Mouse (Mus musculus) gastrocnemius, adult 8-10 months (tissue): ENCODE results near the gene Esrrg. TPM values are rescaled to one million over a fixed set of nuclear protein-coding genes. Genes with fewer than 3 reads are reported as not detected.

Experiments used
- DNase-seq, 2 experiments: peaks; one replicate each; pipeline ENCODE4 v3.0.0; 2022; ENCODE audit warnings: low spot score in 2 of 2
- total RNA-seq, 4 experiments: library from RNA; stranded (reverse); gene quantifications; 2 replicates each; pipeline ENCODE4 v1.2.4; 2022

The Esrrg gene
- total RNA-seq, 4 experiments from 2014 or later, result 15.2 to 29.3 (median 24.2) TPM

DNA sequence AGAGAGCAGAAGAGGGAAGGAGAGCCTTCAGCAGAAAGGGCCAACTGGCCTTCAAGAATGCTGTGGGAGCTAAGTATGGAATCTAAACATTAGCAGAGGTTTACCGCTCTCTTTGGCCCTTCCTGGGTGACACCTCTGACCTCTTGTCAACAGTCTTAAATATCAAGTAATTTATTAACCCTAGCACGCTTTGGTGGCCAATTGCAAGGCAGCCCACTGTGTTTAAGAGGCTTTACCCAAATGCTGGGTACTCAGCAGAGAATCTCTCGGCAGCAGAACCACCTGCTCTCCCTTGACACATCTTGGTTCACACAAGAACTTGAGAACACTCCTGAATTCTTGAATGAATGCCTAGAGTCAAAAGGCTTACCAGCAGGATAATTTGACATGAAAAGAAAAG, 293.6 kb downstream of the Esrrg start:
- DNase-seq, result no peak

DNA sequence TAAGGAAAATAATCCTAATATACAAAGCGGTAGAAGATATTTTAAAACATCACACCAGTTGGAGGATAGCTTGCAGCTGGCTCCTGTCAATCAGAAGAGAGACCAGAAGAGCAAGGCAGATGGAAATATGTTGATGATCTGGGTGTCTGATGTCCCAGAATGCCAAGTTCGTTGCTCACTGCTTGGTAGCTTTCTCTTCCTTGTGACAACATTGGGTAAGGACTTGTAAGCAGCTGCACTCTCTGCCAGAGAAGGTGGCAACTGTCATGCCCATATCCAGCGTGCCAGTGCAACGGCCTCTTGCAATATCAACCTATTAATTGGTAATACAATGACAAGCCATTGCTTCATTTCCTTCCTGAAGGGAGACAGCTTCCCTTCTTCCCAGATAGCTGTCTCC, 296.1 kb downstream of the Esrrg start:
- DNase-seq, result peak; percentile 11 to 27

DNA sequence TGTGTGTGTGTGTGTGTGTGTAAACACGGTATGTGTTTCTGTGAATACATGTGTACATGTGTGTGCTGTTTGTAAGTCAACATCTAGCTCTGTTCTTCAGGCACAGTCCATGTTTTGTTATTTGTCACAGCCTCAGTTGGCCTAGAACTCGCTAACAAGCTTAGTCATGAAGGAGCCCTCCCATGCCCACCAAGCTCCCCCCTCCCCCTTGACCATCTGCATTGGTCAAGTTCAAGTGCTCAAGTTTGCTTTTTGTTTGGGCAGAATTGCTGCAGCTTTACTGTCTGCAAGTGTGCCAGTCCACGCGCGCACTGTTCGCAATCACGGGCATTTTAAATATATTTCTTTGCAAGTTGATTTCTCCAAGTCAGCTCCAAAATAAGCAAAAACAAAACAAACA, 298.8 kb downstream of the Esrrg start:
- DNase-seq, result no peak

DNA sequence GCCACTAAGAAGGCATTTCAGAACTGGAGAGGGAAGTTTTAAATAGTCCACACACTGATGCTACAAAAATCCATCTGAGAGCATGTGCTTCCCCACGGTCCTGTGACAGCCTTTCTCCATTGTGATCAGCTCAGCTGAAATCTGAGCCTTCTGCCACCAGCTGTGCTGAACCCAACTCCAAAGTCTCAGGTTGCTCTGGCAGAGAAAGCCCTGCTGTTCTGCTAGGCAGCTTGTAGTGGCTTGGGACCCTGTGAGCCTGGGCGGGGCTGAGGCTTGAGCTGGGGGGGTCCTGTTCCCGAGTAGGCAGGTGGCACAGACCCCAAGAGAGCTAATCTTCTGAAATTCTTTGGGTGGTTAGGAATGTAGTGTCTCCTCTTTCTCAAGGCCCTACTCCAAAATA, 299.3 kb downstream of the Esrrg start:
- DNase-seq, result no peak

DNA sequence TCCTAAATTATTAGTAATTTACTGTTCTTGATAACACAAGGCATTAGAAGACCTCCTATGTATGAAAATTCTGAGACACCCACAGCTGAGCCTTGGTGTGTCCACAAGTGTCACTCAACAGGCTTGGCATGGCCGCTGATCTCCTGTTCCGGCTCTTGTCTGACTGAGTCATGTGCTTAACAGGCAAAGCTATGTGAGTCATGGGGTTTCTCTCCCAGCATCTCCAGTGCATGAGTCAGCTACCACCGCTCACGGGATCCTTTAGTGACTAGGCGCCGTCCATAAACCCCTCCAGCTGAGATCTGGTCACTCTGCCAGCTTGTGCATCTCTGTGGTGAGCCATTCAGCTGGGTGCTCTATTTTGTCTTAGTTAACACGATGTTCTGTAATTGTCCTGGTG, 302.1 kb downstream of the Esrrg start:
- DNase-seq, result no peak

DNA sequence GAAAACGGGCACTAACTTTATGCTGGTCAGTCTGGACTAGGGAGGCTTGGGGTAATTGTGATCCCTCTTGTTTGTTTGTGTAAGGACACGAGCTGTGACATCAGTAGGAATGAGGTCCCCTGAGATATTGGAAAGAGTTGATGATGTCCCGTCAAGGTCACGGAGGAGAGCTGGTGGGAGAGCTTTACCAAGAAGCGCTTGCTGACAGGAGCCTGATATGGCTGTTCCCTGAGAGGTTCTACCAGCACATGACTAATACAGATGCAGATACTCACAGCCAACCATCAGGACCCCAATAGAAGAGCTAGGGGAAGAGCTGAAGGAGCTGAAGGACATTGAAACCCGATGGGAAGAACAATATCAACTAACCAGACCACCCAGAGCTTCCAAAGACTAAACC, 302.6 kb downstream of the Esrrg start:
- no peak for DNase-seq

DNA sequence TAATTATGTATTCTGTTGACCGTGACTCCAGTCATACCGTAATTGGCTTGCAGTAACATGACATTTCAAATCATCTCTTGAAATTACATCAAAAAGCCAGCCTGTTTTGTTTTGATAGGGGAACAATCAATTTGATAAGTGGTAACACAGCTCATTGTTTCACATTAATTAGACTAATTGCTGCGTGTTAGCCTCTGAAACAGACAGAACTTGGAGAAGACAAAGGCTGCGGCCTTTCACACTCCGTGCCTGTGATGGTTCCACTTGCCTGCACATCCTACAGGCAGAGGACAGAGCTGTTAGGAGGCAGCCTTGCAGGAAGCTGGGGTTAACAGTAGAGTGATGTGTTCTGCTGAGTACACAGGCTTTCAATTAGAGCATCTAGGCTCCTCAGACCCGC, 309.7 kb downstream of the Esrrg start:
- no peak for DNase-seq

DNA sequence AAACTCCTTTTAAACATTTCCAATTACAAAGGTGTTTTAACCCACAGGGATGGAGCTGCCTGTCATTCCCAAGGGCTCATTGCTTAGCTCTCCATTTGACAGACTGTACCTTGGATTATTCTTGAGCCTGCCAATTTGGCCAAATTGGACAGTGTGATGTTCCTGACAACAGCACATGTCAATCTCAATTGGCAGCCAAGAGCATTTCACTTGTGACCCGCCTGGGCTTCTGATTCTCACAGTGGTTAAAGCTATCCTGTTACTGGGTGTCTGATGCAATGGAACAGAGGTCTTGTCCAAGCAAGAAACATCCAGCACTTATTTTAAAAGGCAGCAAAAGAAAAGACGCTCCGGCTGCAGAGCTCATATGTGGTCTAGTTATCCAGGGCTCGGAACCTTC, 310.3 kb downstream of the Esrrg start:
- DNase-seq, result peak; percentile 17 to 26

DNA sequence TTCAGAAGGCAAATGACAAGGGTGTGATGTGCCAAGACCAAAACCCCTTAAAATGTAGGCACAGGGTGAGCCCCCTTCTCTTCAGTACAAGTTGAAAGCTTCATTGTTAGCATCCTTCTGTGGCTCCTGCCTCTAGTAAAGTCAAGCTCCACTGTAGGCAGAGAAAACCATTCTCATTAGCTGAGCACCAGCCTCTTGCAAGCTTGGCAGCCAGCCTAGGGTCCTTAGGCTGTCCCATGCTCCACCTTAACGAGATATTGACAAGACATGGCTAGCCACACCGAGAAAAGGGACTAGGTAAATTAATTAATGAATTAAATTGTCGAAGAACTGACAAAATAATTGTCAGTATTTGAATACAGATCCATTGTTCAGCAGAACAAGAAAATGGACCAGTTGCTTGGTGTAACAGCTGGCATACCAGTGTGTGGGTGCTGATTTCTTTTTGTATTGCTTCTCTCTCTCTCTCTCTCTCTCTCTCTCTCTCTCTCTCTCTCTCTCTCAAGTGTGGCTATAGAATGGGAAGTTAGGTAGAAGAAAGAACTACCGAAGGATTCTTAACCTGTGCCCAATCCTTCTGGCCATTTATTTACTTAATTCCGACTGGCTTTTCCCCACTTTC, 311.7 kb downstream of the Esrrg start:
- DNase-seq, result no peak

DNA sequence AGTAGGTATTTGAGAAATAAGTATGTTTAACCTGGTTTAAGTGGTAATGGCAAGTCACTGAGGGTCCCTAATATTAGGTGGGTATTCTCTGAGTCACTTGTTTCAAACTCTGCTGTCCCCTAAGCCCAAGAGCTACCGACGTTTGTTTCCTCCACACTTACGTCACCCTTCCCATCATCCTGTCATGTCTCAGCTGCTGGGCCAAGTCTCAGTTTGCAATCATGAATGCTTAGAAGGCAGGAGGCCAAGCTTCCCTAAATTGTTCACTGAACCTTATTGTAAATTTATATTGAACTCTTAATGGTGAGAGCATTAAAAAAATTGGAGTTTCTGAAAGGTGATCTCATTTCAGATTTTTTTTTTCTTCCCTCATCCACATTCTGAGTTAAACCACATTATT, 322.6 kb downstream of the Esrrg start:
- no peak for DNase-seq

DNA sequence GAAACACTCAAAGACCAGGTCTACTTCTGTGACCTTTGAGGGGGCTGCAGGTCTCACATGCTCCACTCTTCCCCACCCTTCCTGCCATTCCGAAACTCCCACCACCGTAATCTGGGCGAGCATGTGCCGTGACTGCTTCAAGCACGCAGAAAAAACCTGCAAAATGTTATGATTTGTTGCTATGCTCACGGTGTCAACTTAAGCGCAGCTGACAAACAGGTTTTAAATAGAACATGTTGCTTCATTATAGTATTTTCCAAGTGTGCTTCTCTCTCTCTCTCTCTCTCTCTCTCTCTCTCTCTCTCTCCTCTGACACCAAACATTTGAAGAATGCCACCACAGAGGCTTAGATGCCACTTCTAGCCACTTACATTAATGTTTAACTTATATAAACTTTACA, 330.1 kb downstream of the Esrrg start:
- DNase-seq, result no peak

DNA sequence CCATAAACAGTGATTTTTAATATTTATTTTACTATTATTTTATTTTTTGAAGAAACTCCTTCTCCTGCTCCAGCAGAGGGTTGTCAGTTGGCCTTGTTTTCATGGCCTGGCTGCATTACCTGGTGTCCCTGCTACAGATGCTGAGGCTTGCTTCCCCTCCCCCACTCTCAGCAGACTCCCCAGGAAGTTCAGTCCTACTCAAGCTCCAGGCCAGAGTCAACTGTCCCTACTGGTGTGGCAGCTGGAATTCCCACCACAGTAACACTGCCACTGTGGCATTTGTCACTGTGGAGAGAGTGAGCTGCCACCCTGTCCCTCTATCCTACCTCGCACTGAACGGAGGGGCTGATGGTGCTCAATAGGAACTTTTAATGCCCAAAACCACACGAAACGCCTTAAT, 330.5 kb downstream of the Esrrg start:
- no peak for DNase-seq

DNA sequence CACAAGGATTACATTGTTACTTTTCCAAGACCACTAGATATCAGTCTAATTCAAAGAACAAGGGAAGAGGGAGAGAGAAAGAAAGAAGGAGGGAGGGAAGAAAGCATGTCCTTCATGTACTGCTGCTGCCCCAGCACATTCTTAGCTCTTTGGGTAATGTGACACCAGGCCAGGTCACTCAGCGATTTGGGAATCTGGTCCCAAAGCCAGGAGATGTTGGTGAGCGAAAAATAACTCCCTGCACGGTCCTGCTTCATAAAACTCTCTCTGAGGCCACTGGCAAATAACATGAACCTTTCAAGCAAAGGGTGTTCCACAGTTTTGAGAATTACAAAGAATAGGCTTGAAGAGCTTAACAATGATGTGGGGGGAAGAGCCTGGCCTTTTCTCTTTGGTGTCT, 342.9 kb downstream of the Esrrg start:
- no peak for DNase-seq

DNA sequence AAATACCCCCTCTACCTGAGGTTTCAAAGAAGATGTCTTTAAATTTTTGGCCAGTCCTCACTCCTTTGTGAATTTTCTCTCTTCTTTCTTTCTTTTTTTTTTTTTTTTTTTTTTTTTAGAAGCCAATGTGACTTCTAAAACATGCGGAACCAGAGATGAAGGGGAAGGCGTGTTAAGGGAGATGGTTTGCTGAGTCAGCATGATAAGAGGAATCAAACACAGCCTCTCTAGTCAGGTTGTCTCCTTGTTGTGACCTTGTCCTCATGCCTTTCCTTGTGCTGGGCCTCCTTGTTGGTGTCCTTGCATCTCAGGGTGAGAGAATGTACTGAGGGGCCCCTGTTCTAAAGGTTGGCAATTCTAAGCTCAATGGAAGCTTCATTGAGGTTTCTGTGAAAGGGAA, 348.1 kb downstream of the Esrrg start:
- DNase-seq, result no peak

DNA sequence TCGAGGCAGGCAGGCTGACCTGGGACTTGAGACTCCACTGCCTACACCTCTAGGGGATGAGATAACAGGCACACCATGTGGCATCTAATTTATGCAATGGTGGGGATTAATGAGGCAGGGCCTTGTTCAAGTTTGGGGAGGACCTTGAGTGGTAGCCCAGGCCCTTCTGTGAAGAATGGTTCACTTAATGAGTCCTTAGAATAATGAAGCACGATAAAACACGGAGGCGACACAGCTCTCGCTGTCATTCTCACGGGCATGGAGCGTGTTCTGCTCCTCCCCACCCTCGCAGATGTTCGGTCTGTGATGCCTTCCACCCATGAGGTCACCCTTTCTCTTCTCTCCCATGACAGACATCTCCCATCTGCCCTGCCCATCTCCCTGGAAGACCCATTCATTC, 350.6 kb downstream of the Esrrg start:
- no peak for DNase-seq

DNA sequence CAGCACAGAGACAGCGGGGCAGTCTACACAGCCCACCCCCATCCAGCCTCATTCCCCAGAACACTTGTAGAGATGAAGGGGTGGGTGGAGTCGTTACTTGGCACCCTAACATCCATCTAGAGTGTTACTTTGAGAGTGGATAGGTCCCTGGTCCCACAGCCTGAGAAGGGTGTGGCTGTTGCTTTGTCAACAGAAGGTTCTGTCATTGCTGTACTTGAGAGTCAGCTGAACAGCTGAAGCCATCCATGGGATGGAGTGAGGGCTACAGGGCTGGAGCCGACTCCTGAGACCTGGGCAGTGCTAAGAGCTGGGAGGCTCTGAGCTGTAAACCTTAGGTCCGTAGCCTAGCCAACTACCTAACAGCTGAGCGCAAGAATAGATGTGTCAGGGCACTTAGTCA, 352.9 kb downstream of the Esrrg start:
- DNase-seq, result no peak

DNA sequence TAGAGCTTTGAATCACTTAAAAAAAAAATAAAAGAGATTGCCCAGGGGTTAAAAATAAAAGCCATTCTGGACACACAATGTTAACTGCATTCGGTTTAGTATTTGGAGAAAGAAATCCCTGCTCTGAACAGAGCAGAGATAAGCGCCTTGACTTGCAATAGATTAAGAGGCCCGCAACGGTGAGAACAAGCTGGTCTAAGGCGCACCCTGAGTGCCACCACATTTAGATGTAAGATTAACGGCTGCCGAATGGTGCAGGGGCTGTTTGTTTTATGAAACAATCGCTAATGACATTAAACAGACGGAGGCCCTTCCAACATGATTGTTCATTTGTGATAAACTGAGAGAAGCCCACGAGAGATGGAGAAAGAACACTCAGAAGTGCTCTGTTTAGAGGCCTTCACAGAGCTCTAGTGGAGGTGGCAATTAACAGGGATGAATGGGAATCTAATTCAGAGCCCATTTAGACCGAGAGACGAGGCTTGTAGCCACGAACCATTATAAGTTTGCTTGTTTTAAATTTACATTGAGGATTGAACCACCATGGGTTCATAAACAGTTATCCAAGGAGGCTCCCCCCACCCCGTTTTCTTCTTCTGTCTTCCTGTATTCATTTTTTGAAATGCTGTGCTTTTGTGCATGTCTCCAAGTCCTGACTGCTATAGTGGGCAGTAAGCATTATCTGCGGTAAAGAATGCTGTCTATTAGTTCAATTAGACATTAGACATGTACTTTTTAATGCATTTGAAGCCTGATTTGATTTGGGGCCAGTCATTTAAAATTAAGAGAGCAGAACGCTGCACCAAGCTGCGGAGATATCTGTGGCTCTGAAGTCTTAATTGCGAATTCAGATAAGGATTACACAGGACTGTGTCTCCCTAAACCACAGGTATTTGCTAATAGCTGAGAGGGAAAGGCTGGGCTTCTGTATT, 356.5 kb downstream of the Esrrg start:
- DNase-seq, result no peak

DNA sequence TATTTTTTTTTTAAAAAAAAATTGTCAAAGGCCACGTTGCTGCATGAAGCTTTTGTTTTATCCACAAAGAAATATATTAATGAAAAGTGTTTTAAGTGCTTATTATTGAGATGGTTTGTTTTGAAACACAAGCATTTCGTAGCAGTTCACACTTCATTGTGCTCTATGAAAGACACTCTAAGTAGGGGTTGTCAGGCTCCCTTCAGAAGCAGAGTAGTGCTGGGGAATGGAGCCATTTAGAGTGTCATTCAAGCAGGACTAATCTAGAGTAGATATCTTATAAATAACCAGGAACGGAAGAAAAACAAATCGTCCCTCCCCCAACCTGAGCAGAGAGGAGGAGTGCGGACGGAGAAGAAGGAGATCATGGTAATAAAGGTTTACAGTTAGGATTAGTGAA, 357.3 kb downstream of the Esrrg start:
- no peak for DNase-seq

DNA sequence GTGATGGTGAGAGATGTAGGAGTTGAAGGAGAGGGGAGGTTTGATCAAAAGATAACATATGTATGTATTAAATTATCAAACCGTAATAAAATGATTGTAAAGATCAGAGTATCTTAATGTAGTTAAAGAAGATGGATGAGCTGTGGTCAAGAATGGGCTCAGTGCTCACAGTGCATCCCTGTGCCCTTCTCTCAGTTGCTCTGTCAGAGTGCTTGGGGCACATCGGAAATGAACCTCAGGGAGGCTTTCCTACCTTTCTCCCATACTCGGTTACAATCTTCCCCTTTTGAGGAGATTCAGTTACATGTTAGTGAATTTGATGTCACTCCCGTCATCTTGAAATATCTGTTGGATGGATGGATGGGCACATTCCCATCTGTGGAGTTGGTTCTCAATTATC, 359.8 kb downstream of the Esrrg start:
- DNase-seq, result no peak

DNA sequence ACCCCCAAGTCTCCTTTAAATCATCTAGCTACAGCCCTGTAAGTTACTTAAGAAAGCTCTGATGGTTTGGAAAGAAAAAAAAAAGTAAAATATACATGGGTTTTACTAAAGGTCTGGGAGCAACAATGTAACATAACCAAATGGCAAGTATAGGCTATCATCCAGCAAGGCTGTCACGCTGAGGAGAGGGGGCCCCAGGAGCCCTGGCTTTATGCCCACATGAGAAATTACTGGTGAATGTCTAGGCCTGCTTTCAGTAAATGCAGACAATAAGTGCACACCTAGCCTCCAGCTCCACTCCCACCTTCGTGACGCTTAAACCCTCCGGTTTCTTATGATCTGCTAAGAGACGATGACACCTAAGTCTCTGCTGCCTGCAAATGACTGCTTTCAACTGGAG, 360.9 kb downstream of the Esrrg start:
- no peak for DNase-seq

DNA sequence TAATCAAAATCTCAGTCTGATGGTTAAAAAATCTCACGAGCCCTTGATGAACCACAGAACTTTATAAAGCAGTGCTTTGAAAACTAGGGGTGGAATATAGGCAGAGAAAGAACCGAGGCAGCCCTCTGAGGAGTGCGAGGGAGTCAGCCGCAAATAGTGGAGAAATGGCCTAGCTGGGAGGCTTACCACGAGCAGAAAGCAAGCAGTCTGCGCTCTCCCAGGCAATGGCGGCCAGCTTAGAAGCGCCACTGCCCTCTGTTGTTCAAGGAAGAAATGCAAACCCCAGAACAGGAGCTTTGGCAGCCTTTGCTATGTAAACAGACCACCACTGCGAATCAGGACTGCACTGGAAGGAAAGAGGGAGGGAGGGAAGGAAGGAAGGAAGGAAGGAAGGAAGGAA, 365.8 kb downstream of the Esrrg start:
- peak in 1 of 2 experiments; percentile 15 for DNase-seq

DNA sequence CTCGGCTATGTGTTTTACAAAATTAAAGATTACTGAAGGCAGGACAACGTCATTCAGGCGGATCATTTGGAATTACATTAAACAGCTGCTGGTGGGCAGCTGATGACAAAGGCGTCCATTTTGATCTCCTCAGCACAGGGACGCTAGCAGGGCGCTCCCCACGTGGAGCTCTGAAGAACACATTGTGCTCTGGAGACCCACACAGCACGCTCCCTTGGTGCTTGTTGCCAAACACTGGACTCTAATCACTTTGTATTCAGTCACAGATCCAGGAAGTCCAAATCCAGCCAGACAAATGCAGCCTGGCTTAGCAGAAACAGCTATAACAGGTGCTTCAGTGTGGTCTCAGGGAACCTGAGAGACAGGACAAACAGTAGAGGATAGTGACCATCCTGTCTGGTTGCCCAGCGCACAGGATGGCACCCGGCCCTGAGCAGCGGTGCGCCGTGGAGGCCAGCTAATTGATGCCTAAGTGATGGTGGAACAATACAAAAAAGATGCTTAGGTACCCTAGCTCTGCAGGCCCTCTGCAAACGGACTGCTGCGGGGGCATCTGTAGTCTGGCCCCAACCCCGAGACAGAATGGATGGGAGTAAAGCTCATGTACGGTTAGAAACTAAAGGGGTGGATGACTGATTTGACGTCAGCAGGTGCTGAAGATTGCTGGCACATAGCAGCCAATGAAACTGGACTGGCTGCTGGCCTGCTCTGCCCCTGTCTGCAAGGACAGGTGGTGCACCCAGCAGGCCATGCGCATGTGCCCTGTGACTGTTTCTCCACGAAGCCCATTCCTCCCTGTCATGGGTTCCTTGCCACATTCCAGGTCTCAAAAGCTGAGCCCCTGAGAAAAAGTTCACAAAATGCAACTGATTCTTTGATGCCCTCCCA, 367.1 kb downstream of the Esrrg start:
- DNase-seq, result no peak
